Mouse (Mus musculus): ENCODE results near the gene Lce1k. TPM values are rescaled to one million over a fixed set of nuclear protein-coding genes. Genes with fewer than 3 reads are reported as not detected.
"Not testable (repeated sequence)": the region's sequence is repeated elsewhere in the genome, so short reads cannot be mapped to it uniquely, and the experiment has no call there.

Lce1k gene
- not detected in 2 replicates for polyA plus RNA-seq (2015; fragmentation: Nextera tagmentation; extraction: Ambion mirVana)

- Histone ChIP-seq H3K4me2 (no peak within 1 kb of the TSS), H3K4me1 (no peaks in the 10 kb centered on the region), H3K9me3 (no peaks in the 10 kb centered on the region), H3K36me3 (replicated peaks) (no peaks in the 10 kb centered on the region), H3K9ac (no peak within 1 kb of the TSS), H3K27ac (no peak within 1 kb of the TSS), H3K4me3 (no peak within 1 kb of the TSS), H3K27me3 (replicated peaks) (no peaks in the 10 kb centered on the region)
- no peak for ATAC-seq (replicated peaks)
Observed at GRCm38 (mm10) chr3:92807791-92808190, at the start of gene Lce1k. TSS of gene Lce1k (minus strand) at chr3:92807891.

GRCm38 (mm10) chr3:92851186-92851585 lies 43.5 kb upstream of the Lce1k start, which contains the start of gene Lce1l:
TSS of gene Lce1l (minus strand) at chr3:92851286.
- 91% methylated on average over 3 of the region's 3 CpGs for WGBS
- no peak for ATAC-seq (replicated peaks)
- H3K27me3 ChIP-seq (replicated peaks): no peaks in the 10 kb centered on the region
- H3K9me3 ChIP-seq: no peaks in the 10 kb centered on the region
- no peak within 1 kb of the TSS for H3K4me2 ChIP-seq
- H3K27ac ChIP-seq: no peak within 1 kb of the TSS
- no peak within 1 kb of the TSS for H3K9ac ChIP-seq
- H3K36me3 ChIP-seq (replicated peaks): no peaks in the 10 kb centered on the region
- H3K4me1 ChIP-seq: no peaks in the 10 kb centered on the region
- no peak within 1 kb of the TSS for H3K4me3 ChIP-seq

GRCm38 (mm10) chr3:92827108-92827507 lies 19.4 kb upstream of the Lce1k start, which contains the start of gene Kprp:
TSS of gene Kprp (minus strand) at chr3:92827247.
- no peak for ATAC-seq (replicated peaks)
- no peak within 1 kb of the TSS for H3K4me2 ChIP-seq
- H3K9me3 ChIP-seq: no peaks in the 10 kb centered on the region
- H3K27me3 ChIP-seq (replicated peaks): no peaks in the 10 kb centered on the region
- no peak within 1 kb of the TSS for H3K4me3 ChIP-seq
- no peaks in the 10 kb centered on the region for H3K36me3 ChIP-seq (replicated peaks)
- H3K4me1 ChIP-seq: no peaks in the 10 kb centered on the region
- WGBS: 66% methylated on average over 1 of the region's 1 CpGs
- H3K9ac ChIP-seq: no peak within 1 kb of the TSS
- H3K27ac ChIP-seq: no peak within 1 kb of the TSS

GRCm38 (mm10) chr3:92825808-92826207 lies 18.1 kb upstream of the Lce1k start:
- 33% methylated on average over 1 of the region's 1 CpGs for WGBS
- no peaks in the 10 kb centered on the region for H3K9me3 ChIP-seq

GRCm38 (mm10) chr3:92816036-92816435 lies 8.3 kb upstream of the Lce1k start:
- 90% methylated on average over 2 of the region's 2 CpGs for WGBS
- ATAC-seq (replicated peaks): not testable (repeated sequence)

More at GRCm38 (mm10) chr3:92825808-92826207, 18.1 kb upstream of the Lce1k start:
- Histone ChIP-seq H3K27me3 (replicated peaks) (no peaks in the 10 kb centered on the region), H3K4me3 (no peak overlapping the region), H3K4me2 (no peak overlapping the region), H3K27ac (no peak overlapping the region), H3K4me1 (no peaks in the 10 kb centered on the region), H3K9ac (no peak overlapping the region), H3K36me3 (replicated peaks) (no peaks in the 10 kb centered on the region)
- no peak for ATAC-seq (replicated peaks)

GRCm38 (mm10) chr3:92815581-92815980 lies 7.9 kb upstream of the Lce1k start:
- no peak overlapping the region for H3K27ac ChIP-seq
- H3K4me3 ChIP-seq: no peak overlapping the region
- WGBS: 92% methylated on average over 3 of the region's 3 CpGs
- H3K9me3 ChIP-seq: no peaks in the 10 kb centered on the region
- no peak for ATAC-seq (replicated peaks)
- H3K4me2 ChIP-seq: no peak overlapping the region
- H3K36me3 ChIP-seq (replicated peaks): no peaks in the 10 kb centered on the region
- no peak overlapping the region for H3K9ac ChIP-seq
- H3K4me1 ChIP-seq: no peaks in the 10 kb centered on the region
- no peaks in the 10 kb centered on the region for H3K27me3 ChIP-seq (replicated peaks)

More at GRCm38 (mm10) chr3:92816036-92816435, 8.3 kb upstream of the Lce1k start:
- not testable (repeated sequence) for H3K9ac ChIP-seq; H3K27me3 ChIP-seq (replicated peaks); H3K27ac ChIP-seq; H3K9me3 ChIP-seq; H3K36me3 ChIP-seq (replicated peaks); H3K4me3 ChIP-seq; H3K4me2 ChIP-seq; H3K4me1 ChIP-seq

GRCm38 (mm10) chr3:92790414-92790813 lies 17.3 kb downstream of the Lce1k start, which contains the start of gene Lce1j:
TSS of gene Lce1j (minus strand) at chr3:92790514.
- no peaks in the 10 kb centered on the region for H3K27me3 ChIP-seq (replicated peaks)
- no peak for ATAC-seq (replicated peaks)
- no peaks in the 10 kb centered on the region for H3K4me1 ChIP-seq
- H3K4me3 ChIP-seq: no peak within 1 kb of the TSS
- no peak within 1 kb of the TSS for H3K27ac ChIP-seq
- no peaks in the 10 kb centered on the region for H3K9me3 ChIP-seq
- WGBS: 89% methylated on average over 1 of the region's 1 CpGs
- no peak within 1 kb of the TSS for H3K9ac ChIP-seq
- no peaks in the 10 kb centered on the region for H3K36me3 ChIP-seq (replicated peaks)
- H3K4me2 ChIP-seq: no peak within 1 kb of the TSS

- H3K9me3 ChIP-seq: no peaks in the 10 kb centered on the region
- H3K27me3 ChIP-seq (replicated peaks): no peaks in the 10 kb centered on the region
- H3K9ac ChIP-seq: no peak within 1 kb of the TSS
- no peaks in the 10 kb centered on the region for H3K36me3 ChIP-seq (replicated peaks)
- no peaks in the 10 kb centered on the region for H3K4me1 ChIP-seq
- WGBS: 81% methylated on average over 1 of the region's 1 CpGs
- H3K4me3 ChIP-seq: no peak within 1 kb of the TSS
- H3K4me2 ChIP-seq: no peak within 1 kb of the TSS
- H3K27ac ChIP-seq: no peak within 1 kb of the TSS
- ATAC-seq (replicated peaks): no peak
Observed at GRCm38 (mm10) chr3:92778799-92779198, 28.9 kb downstream of the Lce1k start, which contains the start of gene Lce1i. TSS of gene Lce1i (minus strand) at chr3:92778899.

- no peak for ATAC-seq (replicated peaks)
- H3K36me3 ChIP-seq (replicated peaks): no peaks in the 10 kb centered on the region
- H3K4me1 ChIP-seq: no peaks in the 10 kb centered on the region
- no peak overlapping the region for H3K4me3 ChIP-seq
- WGBS: 23% methylated on average over 3 of the region's 3 CpGs
- H3K9ac ChIP-seq: no peak overlapping the region
- H3K27ac ChIP-seq: no peak overlapping the region
- H3K9me3 ChIP-seq: no peaks in the 10 kb centered on the region
- no peak overlapping the region for H3K4me2 ChIP-seq
- H3K27me3 ChIP-seq (replicated peaks): no peaks in the 10 kb centered on the region
Observed at GRCm38 (mm10) chr3:92771573-92771972, 36.1 kb downstream of the Lce1k start.

GRCm38 (mm10) chr3:92764965-92765364 lies 42.7 kb downstream of the Lce1k start, which contains the start of gene Lce1h:
TSS of gene Lce1h (minus strand) at chr3:92765065.
- Histone ChIP-seq H3K4me3 (no peak within 1 kb of the TSS), H3K27me3 (replicated peaks) (no peaks in the 10 kb centered on the region), H3K9ac (no peak within 1 kb of the TSS), H3K4me2 (no peak within 1 kb of the TSS), H3K9me3 (no peaks in the 10 kb centered on the region), H3K36me3 (replicated peaks) (no peaks in the 10 kb centered on the region), H3K27ac (no peak within 1 kb of the TSS), H3K4me1 (no peaks in the 10 kb centered on the region)
- 100% methylated on average over 1 of the region's 1 CpGs for WGBS
- no peak for ATAC-seq (replicated peaks)

Other genes with a start within 250 kb of the Lce1k start
- gene Ivl, start 234.2 kb downstream of the Lce1k start, polyA plus RNA-seq (2015; fragmentation: Nextera tagmentation; extraction: Ambion mirVana): not detected in 2 replicates
- not detected in 2 replicates for gene Smcp, start 218.9 kb downstream of the Lce1k start, polyA plus RNA-seq (2015; fragmentation: Nextera tagmentation; extraction: Ambion mirVana)
- not detected in 2 replicates for gene 2210017I01Rik, start 200.4 kb downstream of the Lce1k start, polyA plus RNA-seq (2015; fragmentation: Nextera tagmentation; extraction: Ambion mirVana)
- not detected in 2 replicates for gene Lce6a, start 186.2 kb downstream of the Lce1k start, polyA plus RNA-seq (2015; fragmentation: Nextera tagmentation; extraction: Ambion mirVana)
- not detected in 2 replicates for gene Lce1a1, start 159.6 kb downstream of the Lce1k start, polyA plus RNA-seq (2015; fragmentation: Nextera tagmentation; extraction: Ambion mirVana)
- not detected in 2 replicates for gene Lce1b, start 151.0 kb downstream of the Lce1k start, polyA plus RNA-seq (2015; fragmentation: Nextera tagmentation; extraction: Ambion mirVana)
- not detected in 2 replicates for gene Lce1a2, start 137.6 kb downstream of the Lce1k start, polyA plus RNA-seq (2015; fragmentation: Nextera tagmentation; extraction: Ambion mirVana)
- not detected in 2 replicates for gene Lce1c, start 128.6 kb downstream of the Lce1k start, polyA plus RNA-seq (2015; fragmentation: Nextera tagmentation; extraction: Ambion mirVana)
- not detected in 2 replicates for gene Lce1d, start 120.7 kb downstream of the Lce1k start, polyA plus RNA-seq (2015; fragmentation: Nextera tagmentation; extraction: Ambion mirVana)
- gene Lce1e, start 98.8 kb downstream of the Lce1k start, polyA plus RNA-seq (2015; fragmentation: Nextera tagmentation; extraction: Ambion mirVana): not detected in 2 replicates
- not detected in 2 replicates for gene Lce1f, start 87.5 kb downstream of the Lce1k start, polyA plus RNA-seq (2015; fragmentation: Nextera tagmentation; extraction: Ambion mirVana)
- not detected in 2 replicates for gene Gm38119, start 68.8 kb downstream of the Lce1k start, polyA plus RNA-seq (2015; fragmentation: Nextera tagmentation; extraction: Ambion mirVana)
- gene Lce1g, start 55.6 kb downstream of the Lce1k start, polyA plus RNA-seq (2015; fragmentation: Nextera tagmentation; extraction: Ambion mirVana): not detected in 2 replicates
- not detected in 2 replicates for gene Lce1h, start 42.8 kb downstream of the Lce1k start, polyA plus RNA-seq (2015; fragmentation: Nextera tagmentation; extraction: Ambion mirVana)
- gene Lce1i, start 29.0 kb downstream of the Lce1k start, polyA plus RNA-seq (2015; fragmentation: Nextera tagmentation; extraction: Ambion mirVana): not detected in 2 replicates
- not detected in 2 replicates for gene Lce1j, start 17.4 kb downstream of the Lce1k start, polyA plus RNA-seq (2015; fragmentation: Nextera tagmentation; extraction: Ambion mirVana)
- gene Kprp, start 19.4 kb upstream of the Lce1k start, polyA plus RNA-seq (2015; fragmentation: Nextera tagmentation; extraction: Ambion mirVana): not detected in 2 replicates
- not detected in 2 replicates for gene Lce1l, start 43.4 kb upstream of the Lce1k start, polyA plus RNA-seq (2015; fragmentation: Nextera tagmentation; extraction: Ambion mirVana)
- not detected in 2 replicates for gene 2310050C09Rik, start 62.3 kb upstream of the Lce1k start, polyA plus RNA-seq (2015; fragmentation: Nextera tagmentation; extraction: Ambion mirVana)
- gene Lce3a, start 118.3 kb upstream of the Lce1k start, polyA plus RNA-seq (2015; fragmentation: Nextera tagmentation; extraction: Ambion mirVana): not detected in 2 replicates
- not detected in 2 replicates for gene Lce3b, start 125.1 kb upstream of the Lce1k start, polyA plus RNA-seq (2015; fragmentation: Nextera tagmentation; extraction: Ambion mirVana)
- not detected in 2 replicates for gene Lce3c, start 136.6 kb upstream of the Lce1k start, polyA plus RNA-seq (2015; fragmentation: Nextera tagmentation; extraction: Ambion mirVana)
- not detected in 2 replicates for gene Lce3d, start 149.5 kb upstream of the Lce1k start, polyA plus RNA-seq (2015; fragmentation: Nextera tagmentation; extraction: Ambion mirVana)
- not detected in 2 replicates for gene Lce3e, start 159.2 kb upstream of the Lce1k start, polyA plus RNA-seq (2015; fragmentation: Nextera tagmentation; extraction: Ambion mirVana)
- not detected in 2 replicates for gene Lce3f, start 184.3 kb upstream of the Lce1k start, polyA plus RNA-seq (2015; fragmentation: Nextera tagmentation; extraction: Ambion mirVana)
- 1.3 and 1.6 TPM in 2 replicates for gene Crct1, start 207.8 kb upstream of the Lce1k start, polyA plus RNA-seq (2015; fragmentation: Nextera tagmentation; extraction: Ambion mirVana)
- gene Lce1m, start 211.2 kb upstream of the Lce1k start, polyA plus RNA-seq (2015; fragmentation: Nextera tagmentation; extraction: Ambion mirVana): not detected in 2 replicates

Data from midbrain, embryonic 15.5 days (tissue).